Mouse (Mus musculus) lung, postnatal 36 days (tissue): ENCODE measurements at regions not wholly inside any gene's neighbourhood (a gene's known extent, or its start where the extent isn't known, plus 50 kb on each side); places are given as distances from the start of the nearest gene placed in this dataset.
A peak's percentile ranks its signal among the peaks of the same experiment; 100 is the strongest.

Source experiments
- DNase-seq: peaks from one replicate; pipeline ENCODE4 v3.0.0; 2022; ENCODE audit warnings: mixed read lengths

DNA sequence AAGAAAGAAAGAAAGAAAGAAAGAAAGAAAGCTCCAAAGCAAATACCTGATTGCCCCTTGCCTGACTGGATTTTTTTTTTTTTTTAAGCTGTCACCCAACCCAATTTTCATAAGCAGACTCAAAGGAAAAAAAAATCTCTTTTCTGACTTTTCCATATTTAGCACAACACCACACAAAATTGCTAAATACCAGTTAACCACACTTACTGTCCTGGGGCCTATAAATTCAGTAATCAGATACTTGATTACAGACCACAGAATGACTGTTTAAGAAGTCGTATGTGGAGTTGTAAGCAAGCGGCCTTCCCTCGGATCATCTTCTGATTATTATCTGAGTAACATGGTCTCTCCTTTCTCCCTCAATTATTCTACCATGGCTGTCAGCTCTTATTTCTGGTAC, 263.3 kb upstream of the Gm15217 start:
- DNase-seq, result no peak

DNA sequence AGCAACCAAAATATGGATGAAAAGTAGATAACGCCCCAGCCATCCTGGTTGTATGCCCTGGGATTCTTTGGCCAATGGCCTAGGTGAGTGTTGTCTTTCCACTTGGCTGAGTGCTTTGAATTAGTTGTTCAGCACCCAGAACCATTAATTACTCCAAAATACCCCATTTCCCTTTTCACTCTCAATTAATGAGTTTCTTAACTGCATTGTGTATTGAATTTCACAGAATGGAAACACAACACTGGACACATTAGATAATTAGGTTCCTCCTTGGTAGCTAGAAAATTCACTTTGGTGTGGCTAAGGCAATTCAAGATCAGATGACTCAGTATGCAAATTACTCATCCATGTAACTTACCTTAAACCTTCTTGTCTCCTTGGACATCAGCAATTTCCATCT, 252.7 kb upstream of the Gm15217 start:
- no peak for DNase-seq

DNA sequence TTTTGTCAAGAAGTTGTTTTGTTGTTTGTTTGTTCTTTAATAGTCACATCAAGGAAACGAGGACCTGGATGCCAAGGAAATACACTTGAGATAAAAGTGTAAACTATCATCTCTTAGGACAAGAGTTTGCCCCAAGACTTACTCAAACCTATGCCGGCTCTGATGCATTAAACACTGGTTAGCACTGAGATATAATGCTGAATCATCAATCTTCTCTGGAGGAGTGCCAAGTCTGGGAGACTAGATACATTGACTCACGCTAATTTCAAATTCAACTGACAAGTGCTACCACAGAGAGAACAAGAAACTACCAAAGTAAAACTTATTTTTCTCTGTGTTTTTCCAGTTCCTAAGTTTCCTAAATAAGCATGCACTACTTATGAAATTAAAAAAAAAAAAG, 249.5 kb upstream of the Gm15217 start:
- DNase-seq, result no peak

DNA sequence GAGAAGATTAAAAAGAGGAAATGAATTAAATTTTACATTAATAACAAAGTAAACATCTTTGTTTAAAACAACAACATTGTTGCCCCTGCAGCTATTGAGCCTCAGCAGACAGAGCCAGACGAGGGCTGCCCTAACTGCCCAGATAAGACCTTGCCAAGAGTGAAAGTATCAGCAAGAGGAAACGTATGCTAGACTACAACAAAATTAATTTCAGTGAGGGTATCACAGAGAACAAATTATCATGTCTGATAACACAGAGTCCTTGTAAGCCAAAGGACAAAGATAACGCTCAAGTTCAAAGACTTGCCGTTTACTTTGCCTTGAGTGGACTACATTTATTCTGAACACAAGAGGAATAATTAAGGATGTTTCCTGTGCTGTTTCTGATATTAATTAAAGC, 235.0 kb upstream of the Gm15217 start:
- peak; percentile 57 for DNase-seq

DNA sequence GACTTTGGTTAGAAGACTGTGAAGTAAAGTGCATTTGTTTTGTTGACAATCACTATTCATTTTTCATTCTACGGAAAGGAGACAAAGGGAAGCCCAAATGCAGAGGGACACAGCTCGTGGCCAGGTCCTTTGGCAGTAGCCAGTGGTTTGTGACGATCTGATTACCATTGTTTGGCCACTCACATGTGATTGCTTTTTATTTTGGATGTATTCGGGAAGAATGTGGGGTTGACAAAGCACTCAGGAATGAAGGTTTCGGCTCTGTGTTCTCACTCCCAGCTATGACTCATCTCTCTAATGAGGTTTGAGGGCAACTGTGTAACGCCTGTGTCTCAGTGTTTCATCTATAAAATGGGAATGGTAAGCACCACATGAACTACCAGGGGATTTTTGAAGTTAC, 234.5 kb upstream of the Gm15217 start:
- peak; percentile 48 for DNase-seq

DNA sequence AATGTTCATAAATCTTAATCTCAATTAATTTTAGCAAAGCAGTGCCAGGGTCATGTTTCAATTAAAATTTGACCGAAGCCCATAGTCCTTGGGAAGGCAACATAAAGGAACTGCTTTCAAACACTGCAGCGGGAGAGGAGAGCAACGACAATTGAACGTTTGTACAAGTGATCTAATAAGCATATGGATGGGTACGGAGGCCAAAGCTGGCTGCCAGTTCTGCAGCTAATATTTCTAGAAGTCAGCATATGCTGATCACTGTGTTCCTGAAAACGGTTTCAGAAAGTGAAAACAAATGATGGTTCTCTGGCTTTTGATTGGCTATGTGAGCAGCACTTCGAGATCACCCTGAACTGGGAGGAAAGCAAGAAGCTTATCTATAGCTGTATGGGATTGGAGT, 233.6 kb upstream of the Gm15217 start:
- DNase-seq, result no peak

DNA sequence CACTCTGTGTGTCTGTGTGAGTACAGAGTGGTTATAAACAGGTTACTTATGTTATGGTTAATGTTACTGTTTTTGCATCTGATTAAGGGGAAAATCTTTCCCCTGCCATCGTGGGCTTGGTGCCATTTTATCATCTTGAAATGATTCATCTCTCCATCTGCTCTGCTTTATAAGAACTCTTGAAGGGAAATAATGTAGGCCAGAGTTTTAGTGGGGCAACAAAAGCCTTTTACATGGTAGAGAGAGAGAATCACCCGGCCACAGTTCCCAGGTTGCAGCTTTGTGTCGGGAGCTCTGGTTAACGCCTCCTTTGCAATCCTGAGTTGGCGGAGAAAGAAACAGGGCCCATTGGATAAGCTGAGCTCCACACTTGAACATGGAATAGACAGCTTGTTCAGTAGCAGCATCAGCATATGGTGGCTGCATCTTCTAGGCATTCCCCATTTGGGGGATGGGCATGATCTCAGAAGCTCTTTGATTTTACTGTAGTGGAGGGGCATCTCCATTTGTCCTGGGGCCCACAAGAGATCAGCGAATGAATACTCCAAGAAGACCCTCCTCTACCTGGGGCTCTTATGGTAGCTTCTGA, 230.0 kb upstream of the Gm15217 start:
- DNase-seq, result no peak

DNA sequence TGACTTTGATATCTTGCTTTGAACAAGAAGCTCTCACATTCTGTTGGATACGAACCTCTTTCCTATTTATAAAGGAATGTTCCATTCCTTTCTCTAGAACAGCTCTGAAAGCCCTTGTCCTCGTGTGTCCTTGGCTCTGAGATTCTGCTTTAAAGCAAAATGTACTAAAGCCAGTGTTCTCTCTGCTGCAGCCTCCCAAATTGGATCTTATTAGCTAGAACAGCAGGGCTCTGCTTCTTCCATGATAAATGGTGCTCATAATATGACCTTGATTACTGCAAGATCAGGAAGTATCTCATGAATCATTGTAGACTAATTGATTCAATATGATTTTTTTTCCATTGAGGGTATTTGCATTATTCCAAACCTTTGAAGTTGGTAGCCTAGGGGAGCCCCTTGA, 220.5 kb upstream of the Gm15217 start:
- no peak for DNase-seq

DNA sequence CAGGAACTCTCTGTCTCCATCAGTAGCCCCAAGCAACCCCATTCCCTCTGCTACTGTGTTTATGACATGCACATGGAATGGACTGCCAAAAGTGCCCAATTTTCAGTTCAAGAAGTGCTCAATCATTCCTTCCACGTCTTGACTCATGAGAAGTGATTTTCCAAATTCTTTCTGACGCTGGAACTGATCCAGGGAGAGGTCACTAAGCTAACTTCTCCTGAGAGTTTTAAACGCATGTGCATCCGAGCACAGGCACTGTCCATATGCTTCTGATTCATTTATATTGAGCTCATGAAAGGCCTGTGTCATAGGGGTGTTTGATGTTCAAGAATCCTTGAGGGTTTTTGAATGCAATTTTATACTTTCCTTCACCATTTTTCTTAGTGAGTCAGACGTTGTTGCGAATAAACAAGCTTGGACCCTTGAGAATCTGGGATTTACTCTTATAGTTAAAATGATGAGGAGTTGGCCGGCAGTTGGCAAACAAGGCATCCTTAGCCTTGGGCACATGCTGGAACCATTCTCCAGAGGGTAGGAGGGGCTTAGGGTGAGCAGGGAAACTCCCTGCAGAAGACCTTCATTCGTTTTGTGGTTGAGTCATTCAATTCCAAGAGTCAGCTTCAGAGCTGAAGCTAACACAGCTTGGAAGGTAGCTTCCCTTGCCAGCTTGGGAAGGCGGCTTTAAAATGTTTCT, 206.9 kb upstream of the Gm15217 start:
- no peak for DNase-seq

DNA sequence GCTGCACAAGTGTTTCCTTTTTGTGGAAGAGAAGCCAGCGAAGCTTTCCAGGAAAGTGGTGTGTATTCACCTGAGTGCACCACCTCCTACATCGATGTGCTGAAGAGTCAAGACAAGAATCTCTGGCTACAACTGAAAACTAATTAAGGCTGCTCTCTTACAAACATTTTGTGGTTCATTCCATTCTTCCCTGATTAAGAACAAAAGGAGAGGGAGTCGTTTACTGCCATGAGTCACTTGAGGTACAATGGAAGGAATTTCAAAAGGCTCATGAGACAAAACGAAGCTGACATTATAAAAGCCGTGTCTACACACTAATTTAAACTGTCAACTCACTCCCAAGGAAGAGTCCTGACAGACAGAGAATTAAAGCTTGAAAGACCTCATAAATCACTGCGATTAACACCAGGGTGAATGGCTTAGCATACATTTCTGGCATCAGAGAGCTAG, 206.3 kb upstream of the Gm15217 start:
- DNase-seq, result no peak

DNA sequence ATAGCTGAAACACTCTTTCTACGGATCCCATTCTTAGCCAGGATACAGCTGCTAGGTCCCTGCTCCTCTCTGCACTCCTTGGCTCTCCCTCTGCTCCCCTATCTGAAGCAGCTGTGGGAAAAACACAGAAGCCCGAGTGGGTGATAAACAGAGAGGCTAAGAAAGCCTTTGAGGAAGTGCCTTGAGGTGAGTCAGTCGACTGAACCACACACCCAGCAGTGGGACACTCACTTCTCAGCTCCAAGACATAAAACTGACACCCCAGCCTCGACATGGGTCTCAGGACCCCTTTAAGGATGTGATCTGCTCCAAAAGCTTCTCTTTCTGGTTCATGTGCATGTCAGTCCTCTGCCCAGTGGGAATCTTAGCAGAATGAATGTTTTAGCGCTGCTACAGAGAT, 204.8 kb upstream of the Gm15217 start:
- DNase-seq, result no peak

DNA sequence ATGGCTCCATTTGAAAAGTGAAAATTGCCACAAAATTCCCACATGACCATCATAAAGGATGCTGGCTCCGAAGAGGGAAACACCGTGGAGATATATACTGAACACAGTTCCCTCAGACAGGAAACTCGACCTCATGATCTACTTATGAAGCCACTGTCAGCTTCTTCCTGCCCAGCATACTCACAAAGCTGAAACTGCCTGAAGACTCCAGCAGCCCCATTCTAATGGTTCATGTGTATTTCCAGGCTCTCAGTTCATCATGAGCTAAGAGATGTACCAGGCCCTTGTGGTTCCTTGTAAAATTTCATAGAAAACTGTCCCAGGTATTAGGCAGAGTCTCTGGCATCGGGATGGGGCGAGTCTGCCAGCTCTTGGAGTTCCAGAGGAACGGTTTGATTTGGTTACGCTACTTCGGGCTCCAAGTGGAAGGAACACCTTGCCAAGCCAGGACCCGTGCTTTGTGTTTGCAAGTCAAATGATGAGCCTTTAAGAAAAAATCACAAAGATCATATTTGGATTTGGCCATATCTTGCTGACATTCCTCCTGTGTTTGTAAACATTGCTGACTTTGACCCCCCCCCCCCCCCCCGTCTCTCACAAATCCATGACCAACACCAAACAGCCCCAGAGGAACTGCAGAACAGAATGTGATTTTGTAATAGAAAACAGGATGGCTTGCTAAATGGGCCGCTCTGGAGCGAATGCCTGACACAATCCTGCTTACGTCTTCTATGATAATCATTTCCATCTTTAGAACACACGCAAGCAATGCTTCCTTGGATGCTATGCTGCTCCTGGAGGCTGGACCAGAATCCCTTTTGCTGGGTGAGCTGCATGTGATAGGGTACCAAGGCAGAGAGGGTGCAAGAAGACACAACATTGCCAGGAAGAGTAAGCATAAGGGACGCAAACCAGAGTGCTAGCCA, 203.7 kb upstream of the Gm15217 start:
- peak; percentile 5 for DNase-seq

DNA sequence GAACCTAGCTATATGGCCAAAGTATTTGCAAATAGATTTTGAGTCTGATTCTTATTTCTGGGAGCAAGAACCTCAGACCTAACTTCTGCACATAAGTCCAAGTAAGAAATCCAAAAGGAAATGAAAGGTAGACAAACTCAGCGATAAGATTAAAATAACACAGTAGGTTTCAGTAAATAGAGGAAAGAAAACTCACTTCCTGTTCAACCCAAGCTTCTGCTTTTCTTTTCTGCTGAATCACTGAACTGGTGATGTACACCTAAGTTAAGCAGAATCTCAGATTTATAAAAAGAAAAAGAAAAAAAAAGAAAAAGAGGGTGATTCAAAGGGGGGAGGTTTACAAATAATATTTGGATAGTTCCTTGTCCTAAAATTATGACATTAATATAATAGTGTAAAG, 200.2 kb upstream of the Gm15217 start:
- no peak for DNase-seq

DNA sequence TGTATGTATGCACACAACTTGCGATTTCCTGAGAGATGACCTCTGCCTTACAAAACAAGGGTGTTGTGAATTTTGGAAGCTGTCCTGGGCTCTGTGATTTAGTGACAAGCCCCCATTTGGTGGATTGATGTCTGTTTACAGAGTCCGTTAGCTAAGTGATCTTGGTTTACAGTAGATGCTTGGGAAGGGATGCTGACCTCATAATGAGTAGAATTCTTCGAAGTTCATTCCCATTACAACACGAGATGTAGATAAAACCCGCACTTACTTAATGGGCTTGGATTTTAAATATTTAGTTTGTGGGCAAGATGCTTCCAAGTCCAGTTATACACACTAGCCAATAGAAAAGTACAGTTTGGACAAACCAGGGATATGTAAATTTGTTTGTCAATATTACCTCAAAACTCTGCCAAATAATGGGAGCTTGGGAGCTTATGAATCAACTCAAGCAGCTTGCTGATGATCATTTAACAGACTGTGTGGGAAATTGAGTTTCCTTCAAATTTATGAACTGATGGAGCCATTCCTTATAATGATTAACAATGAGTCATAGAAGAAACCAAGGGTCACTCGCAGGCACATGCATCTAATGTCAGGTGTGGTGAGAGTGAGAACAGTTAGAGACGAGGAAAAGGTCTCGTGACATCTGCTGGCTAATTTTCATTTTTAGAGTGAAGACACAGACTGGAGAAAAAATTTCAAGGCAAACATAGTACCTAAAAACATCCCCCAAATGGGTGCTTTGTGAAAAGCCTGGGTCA, 187.4 kb upstream of the Gm15217 start:
- no peak for DNase-seq

DNA sequence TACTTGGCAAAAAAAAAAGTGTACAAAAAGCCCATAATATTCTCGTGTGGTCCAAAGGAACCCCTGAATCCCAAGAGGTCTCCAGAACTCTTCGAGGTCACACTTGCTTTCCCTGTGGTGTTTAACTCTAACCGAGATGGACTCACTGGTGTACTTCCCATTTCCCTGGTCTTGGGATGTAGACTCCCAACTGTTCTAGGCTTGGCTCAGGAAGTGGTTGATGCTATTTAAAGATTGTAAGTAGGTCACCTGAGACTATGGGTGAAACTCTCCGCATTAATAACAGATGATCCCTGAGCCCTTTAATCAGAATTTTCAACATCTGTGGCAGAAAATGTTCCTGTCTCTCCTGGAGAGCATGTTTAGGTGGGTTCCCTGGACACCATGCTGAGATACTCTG, 185.6 kb upstream of the Gm15217 start:
- DNase-seq, result no peak

DNA sequence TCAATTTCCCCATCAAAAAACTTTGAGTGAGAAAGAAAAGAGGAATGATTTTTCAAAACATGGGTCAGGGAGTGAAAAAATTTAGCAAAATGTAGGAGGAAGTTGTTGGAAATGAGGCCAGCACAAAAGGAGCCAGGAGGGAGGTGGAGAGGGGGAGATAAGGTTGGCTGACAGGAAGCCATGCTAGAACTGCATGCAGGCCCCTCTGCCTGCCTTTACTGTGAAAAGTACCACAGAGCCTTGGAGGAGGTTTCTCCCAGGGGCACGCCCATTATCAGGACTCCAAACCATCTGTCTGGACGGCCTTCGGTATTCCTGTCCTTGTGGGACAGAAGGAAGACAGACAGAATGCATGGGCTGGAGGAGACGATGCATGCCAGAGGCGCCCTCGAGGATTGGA, 183.3 kb upstream of the Gm15217 start:
- DNase-seq, result no peak

DNA sequence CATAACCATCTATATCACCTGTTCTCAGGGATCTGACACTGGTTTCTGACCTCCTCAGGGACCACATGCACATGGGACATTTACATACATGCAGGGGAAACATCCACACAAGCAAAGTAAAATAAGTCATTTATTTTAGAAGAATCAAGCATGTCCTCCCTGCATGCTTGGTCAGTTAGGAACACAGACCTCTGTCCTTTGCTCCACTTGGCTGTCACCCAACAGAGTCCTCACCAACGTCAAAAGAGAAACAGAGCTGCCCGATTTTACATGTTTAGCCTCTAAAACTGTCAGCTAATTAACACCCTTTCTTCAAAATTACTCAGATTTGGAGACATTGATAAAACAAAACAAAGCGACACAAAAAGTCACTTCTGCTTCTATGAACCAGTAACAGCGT, 176.4 kb upstream of the Gm15217 start:
- DNase-seq, result no peak

DNA sequence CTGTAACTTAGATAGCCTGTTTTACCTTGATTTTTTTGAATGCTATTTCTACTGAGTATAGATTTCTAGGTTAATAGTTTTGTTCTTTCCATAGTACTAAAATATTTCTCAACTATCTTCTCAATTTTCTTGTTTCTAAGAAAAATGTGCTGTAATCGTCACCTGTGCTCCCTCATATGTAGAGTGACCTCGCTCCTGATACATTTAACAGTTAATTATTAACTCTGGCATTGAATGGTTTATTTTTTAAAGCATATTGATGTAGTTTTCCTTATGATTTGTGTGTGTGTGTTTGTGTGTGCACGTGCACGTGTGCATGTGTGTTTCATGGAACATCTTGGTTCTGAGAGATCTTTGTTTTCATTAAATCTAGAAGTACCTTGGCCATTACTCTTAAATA, 158.7 kb upstream of the Gm15217 start:
- no peak for DNase-seq

DNA sequence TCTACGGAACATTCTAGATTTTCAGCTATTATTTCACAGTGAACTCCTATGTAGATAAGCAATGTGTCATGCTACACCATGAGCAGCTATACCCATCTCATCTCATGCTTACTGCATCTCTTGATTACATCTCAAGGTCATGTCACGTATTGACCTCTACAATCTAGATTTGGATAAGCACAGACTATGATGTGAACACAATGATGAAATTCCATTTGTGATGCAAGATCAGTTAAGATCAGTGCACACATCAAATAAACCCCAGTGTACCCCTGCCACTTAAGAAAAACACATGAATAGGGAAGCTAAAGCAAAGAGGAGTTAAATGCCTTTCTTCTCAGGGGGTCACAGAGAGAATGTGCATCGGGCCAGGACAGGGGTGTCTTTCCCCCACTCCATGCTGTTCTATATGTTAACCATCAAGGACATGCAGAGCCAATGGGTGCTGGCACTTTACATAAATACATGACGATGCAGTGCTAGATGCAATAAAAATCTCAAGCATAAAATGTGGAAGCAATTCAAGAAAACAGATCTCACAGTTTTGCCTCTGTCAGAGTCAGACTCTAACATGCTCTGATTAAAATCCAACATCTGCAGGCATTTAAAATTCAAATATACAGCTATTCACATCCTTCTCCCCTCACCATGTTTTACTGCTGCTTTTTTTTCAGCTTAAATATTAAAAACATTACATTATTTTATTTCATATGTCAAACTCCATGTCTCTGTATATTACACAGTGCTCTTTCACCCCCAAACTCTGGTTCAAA, 157.1 kb upstream of the Gm15217 start:
- no peak for DNase-seq

DNA sequence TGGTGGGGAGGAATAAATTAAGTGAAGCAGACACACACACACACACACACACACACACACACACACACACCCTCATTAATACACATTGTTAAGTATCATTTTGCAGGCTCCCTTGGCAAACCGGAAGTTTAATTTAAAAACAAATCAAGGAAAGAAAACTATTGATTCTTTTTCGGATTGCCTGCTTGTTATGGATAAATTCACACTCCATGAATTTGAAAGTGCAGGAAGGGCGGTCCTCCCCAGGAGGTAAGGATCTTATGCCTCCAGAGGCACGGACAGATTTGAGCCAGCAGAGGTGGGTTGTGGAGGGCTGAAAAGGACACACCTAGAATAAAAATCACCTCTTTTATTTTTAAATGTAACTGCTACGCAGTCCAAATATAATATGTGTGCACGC, 156.2 kb upstream of the Gm15217 start:
- no peak for DNase-seq

DNA sequence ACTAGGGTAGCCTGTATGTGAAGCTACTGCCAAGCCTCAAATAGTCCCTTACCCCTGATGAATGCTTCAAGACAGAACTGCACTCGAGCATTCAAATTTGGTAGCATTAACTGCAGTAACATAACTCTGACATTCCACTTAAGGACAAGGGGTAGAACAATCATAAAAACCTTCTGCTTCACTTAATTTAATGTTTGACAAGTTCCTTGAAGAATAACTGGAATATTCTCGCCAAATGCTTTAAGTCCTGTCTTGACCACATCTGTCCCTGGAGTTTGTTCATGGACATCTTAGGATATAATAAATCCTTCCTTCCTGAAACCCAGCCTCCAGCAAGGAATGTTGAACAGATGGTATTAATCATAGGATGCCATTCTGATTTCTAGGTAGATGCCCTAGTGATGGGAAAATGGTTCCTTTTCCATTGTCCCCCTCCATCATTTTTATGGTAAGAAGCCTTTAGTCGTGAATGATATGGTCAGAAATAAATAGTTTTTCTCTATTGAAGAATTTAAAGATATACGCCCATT, 154.7 kb upstream of the Gm15217 start:
- no peak for DNase-seq
